Mouse (Mus musculus) C2C12 (cell line): ENCODE results near the gene Prex1. TPM values are rescaled to one million over a fixed set of nuclear protein-coding genes. Genes with fewer than 3 reads are reported as not detected.
A peak's percentile ranks its signal among the peaks of the same experiment; 100 is the strongest.

Experiments used
- H3K27me3 ChIP-seq: one replicate; pipeline ENCODE4 v1.6.1; 2011; ENCODE audit not compliant: control insufficient read depth, insufficient read depth, insufficient read length
- H3K36me3 ChIP-seq: one replicate; pipeline ENCODE4 v1.6.1; 2011; ENCODE audit not compliant: control insufficient read depth, insufficient read depth
- H3K4me3 ChIP-seq: one replicate; pipeline ENCODE4 v1.5.1; 2011; ENCODE audit warnings: mild to moderate bottlenecking, control low read depth; ENCODE audit not compliant: poor library complexity, insufficient read depth, severe bottlenecking
- H3K79me2 ChIP-seq: one replicate; pipeline ENCODE4 v1.6.1; 2011; ENCODE audit not compliant: control insufficient read depth, insufficient read depth
- H3K79me3 ChIP-seq: one replicate; pipeline ENCODE4 v1.6.1; 2011; ENCODE audit warnings: low read depth, control low read depth
- H3ac ChIP-seq: one replicate; pipeline ENCODE3; 2011; ENCODE audit warnings: low read depth; ENCODE audit not compliant: control insufficient read depth, insufficient read length
- CEBPB ChIP-seq: IDR thresholded peaks from one replicate; pipeline ENCODE4 v1.6.1; 2011; ENCODE audit warnings: low read depth, mild to moderate bottlenecking, control low read depth, moderate library complexity
- CTCF ChIP-seq: IDR thresholded peaks from one replicate; pipeline ENCODE4 v1.5.1; 2011; ENCODE audit not compliant: control insufficient read depth, insufficient read depth, insufficient read length
- FOSL1 ChIP-seq: IDR thresholded peaks from one replicate; pipeline ENCODE4 v1.8.0; 2011; ENCODE audit warnings: mild to moderate bottlenecking, low read length; ENCODE audit not compliant: poor library complexity, insufficient read depth, severe bottlenecking
- MAX ChIP-seq: IDR thresholded peaks from one replicate; pipeline ENCODE4 v1.6.1; 2011; ENCODE audit warnings: mild to moderate bottlenecking, control low read depth
- MYOD1 ChIP-seq: IDR thresholded peaks from one replicate; pipeline ENCODE4 v1.6.1; 2011; ENCODE audit warnings: low read depth; ENCODE audit not compliant: control insufficient read depth, insufficient read length
- MYOG ChIP-seq: IDR thresholded peaks from one replicate; pipeline ENCODE4 v1.6.1; 2011; ENCODE audit not compliant: control insufficient read depth, insufficient read length; ENCODE audit errors: extremely low read depth
- USF1 ChIP-seq: IDR thresholded peaks from one replicate; pipeline ENCODE4 v1.6.1; 2011; ENCODE audit warnings: low read depth, mild to moderate bottlenecking, control low read depth, moderate library complexity
- polyA plus RNA-seq: library from polyadenylated mRNA; unstranded; fragments of >200 nt; fragmentation: generic; extraction: Trizol; gene quantifications from one replicate; pipeline ENCODE4 v1.2.1, GENCODE M21; 2012; ENCODE audit warnings: missing spikeins

Prex1 gene
- polyA plus RNA-seq, 1 experiment: 0.16 TPM

- no peaks in the 10 kb centered on the region for H3K27me3 ChIP-seq
- H3ac ChIP-seq: no peak overlapping the region
- H3K79me2 ChIP-seq: no peaks in the 10 kb centered on the region
- H3K4me3 ChIP-seq: no peak overlapping the region
- no peaks in the 10 kb centered on the region for H3K36me3 ChIP-seq
- no peaks in the 10 kb centered on the region for H3K79me3 ChIP-seq
- TF ChIP-seq MYOD1 (no peak), MYOG (no peak), USF1 (no peak), CEBPB (no peak), MAX (no peak), FOSL1 (no peak), CTCF (no peak)
Observed at GRCm38 (mm10) chr2:166561781-166562180, 151.9 kb downstream of the Prex1 start.

- Histone ChIP-seq H3K27me3 (no peaks in the 10 kb centered on the region), H3K79me3 (no peaks in the 10 kb centered on the region), H3K79me2 (no peaks in the 10 kb centered on the region), H3K4me3 (no peak overlapping the region), H3ac (no peak overlapping the region), H3K36me3 (no peaks in the 10 kb centered on the region)
- no peak for TF ChIP-seq MAX
- no peak for TF ChIP-seq USF1
- TF ChIP-seq CEBPB: no peak
- TF ChIP-seq MYOG: no peak
- TF ChIP-seq CTCF: no peak
- no peak for TF ChIP-seq MYOD1
- TF ChIP-seq FOSL1: no peak
Observed at GRCm38 (mm10) chr2:166560826-166561225, 152.8 kb downstream of the Prex1 start.

- Histone ChIP-seq H3K79me2 (no peaks in the 10 kb centered on the region), H3ac (no peak overlapping the region), H3K36me3 (no peaks in the 10 kb centered on the region), H3K27me3 (no peaks in the 10 kb centered on the region), H3K79me3 (no peaks in the 10 kb centered on the region), H3K4me3 (no peak overlapping the region)
- TF ChIP-seq CTCF: no peak
- no peak for TF ChIP-seq MYOD1
- no peak for TF ChIP-seq MYOG
- no peak for TF ChIP-seq CEBPB
- no peak for TF ChIP-seq USF1
- TF ChIP-seq MAX: no peak
- no peak for TF ChIP-seq FOSL1
Observed at GRCm38 (mm10) chr2:166559531-166559930, 154.1 kb downstream of the Prex1 start.

GRCm38 (mm10) chr2:166555508-166555907, 158.1 kb downstream of the Prex1 start:
- no peaks in the 10 kb centered on the region for H3K79me3 ChIP-seq
- H3K79me2 ChIP-seq: no peaks in the 10 kb centered on the region
- no peak overlapping the region for H3ac ChIP-seq
- TF ChIP-seq CTCF (peak; percentile 2), MAX (no peak)
- H3K27me3 ChIP-seq: no peaks in the 10 kb centered on the region
- H3K4me3 ChIP-seq: no peak overlapping the region
- H3K36me3 ChIP-seq: no peaks in the 10 kb centered on the region

- Histone ChIP-seq H3K36me3 (no peaks in the 10 kb centered on the region), H3K4me3 (no peak overlapping the region), H3K79me3 (no peaks in the 10 kb centered on the region), H3ac (no peak overlapping the region), H3K79me2 (no peaks in the 10 kb centered on the region), H3K27me3 (no peaks in the 10 kb centered on the region)
- no peak for TF ChIP-seq MYOD1
- no peak for TF ChIP-seq MYOG
- TF ChIP-seq CEBPB: no peak
- no peak for TF ChIP-seq FOSL1
- no peak for TF ChIP-seq CTCF
- TF ChIP-seq USF1: no peak
- TF ChIP-seq MAX: no peak
Observed at GRCm38 (mm10) chr2:166554169-166554505, 159.5 kb downstream of the Prex1 start.

GRCm38 (mm10) chr2:166553502-166554168, 160.0 kb downstream of the Prex1 start:
- Histone ChIP-seq H3ac (no peak overlapping the region), H3K79me3 (no peaks in the 10 kb centered on the region), H3K36me3 (no peaks in the 10 kb centered on the region), H3K79me2 (no peaks in the 10 kb centered on the region), H3K27me3 (no peaks in the 10 kb centered on the region), H3K4me3 (no peak overlapping the region)
- TF ChIP-seq CTCF (no peak), MYOD1 (no peak), FOSL1 (no peak), MAX (no peak), CEBPB (no peak), USF1 (no peak), MYOG (no peak)
